Mouse (Mus musculus): ENCODE measurements at regions not wholly inside any gene's neighbourhood (a gene's known extent, or its start where the extent isn't known, plus 50 kb on each side); places are given as distances from the start of the nearest gene placed in this dataset. TPM values are rescaled to one million over a fixed set of nuclear protein-coding genes. Genes with fewer than 3 reads are reported as not detected.

- DNase-seq = peak; percentile 33
Observed at GRCm38 (mm10) chr7:115380989-115381610, 637.6 kb downstream of the Insc start.

DNA sequence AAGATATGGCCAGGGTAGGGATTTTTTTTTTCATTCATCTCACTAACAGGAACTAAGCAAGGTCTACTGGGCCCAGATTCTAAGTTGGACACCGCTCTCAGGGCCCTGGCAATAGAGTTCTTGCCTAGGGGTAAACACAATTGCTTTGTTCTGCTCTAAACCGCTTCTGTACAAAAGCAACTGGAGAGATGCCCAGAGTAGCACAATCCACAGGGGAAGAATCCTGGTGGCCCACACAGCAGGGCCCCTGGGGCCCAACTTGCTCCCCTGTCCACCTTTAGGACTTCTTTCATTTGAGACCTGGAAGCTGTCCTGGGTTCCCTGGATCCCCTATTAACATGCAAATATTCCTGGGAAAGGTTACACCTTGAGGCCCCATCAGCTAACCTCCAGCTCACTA lies 639.4 kb downstream of the Insc start:
- no peak for DNase-seq

- no peak for DNase-seq
Observed at GRCm38 (mm10) chr7:115388874-115389273, 645.4 kb downstream of the Insc start.

GRCm38 (mm10) chr7:115392520-115392919 lies 646.1 kb downstream of the Sox6 start:
- no peak for DNase-seq

GRCm38 (mm10) chr7:115398202-115398601 lies 640.4 kb downstream of the Sox6 start:
- DNase-seq = no peak

GRCm38 (mm10) chr7:115399461-115399860 lies 639.1 kb downstream of the Sox6 start:
- DNase-seq = no peak

DNA sequence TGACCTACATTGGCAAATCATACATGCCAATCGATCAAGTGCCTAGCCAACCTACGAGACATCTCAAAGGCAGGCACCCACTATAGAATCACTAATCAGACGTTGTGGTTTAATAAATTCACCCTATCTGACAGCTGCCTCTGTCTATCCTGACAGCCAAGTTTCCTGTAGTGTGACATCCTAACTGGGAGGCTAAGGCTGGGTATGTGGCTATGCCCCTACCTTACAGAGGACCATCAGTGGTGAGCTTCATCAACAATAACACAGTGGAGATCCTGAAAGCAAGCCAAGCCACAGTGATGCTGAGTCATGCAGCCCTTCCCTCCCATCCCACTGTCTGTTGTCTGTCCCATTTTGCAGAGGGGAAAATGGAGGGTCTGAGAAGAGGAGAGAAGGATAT lies 630.7 kb downstream of the Sox6 start:
- no peak for DNase-seq

GRCm38 (mm10) chr7:115408915-115409314 lies 629.7 kb downstream of the Sox6 start:
- DNase-seq = no peak

DNA sequence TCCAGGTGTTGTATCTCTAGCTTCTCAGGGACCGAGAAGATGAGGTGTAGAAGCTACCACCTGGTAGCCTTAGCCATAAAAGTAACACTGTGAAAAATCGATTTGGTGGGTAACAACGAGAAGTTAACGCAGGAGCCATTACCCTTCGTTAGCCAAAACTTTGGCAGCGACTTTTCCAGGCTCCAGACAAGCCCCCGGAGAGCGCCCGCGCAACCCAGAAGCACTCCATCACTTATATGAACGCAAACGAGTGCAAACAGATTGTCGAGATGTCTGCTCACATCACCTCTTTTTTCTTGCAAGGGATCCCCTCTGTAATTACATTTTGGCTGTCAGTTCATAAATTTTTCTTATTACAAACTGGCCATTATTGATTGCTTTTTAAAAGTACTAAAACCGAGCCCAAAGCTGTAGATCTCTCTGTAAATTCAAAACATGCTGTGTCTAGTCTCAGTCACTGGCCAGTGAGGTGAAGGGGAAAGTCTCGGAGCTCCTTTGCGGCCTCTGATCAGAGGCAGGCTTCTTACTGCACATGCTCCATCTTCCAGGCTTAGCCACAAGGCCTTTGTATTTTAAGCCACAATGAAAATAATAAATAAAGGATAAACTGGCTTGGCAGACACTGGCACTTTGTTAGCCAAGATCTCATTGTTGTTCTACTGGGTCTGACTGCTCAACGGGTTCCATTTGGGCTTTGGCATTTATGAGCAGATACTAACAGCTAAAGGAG lies 627.9 kb downstream of the Sox6 start:
- DNase-seq = no peak

DNA sequence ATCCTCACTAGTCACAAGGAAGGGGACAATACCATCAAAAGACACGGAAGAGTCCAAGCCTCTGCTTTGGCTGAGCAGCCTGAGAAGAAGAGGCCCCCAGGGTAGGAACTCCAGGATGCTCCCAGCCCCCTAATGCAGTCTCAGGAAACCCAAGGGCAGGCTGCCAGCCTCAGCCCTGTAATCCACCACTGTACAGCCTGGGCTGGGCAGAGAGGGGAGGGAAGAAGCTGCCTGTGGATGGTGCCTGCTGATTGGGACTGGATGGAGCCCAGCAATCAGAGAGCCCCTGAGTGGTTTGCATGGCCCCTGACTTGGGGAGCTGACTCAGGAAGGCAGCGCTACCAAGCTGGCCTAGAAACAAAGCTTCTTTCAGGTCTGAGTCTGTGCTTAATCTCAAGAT lies 627.1 kb downstream of the Sox6 start:
- DNase-seq = no peak

- no peak for DNase-seq
Observed at GRCm38 (mm10) chr7:115415147-115415561, 623.4 kb downstream of the Sox6 start.

Small RNAs in the stretch of these regions (microRNA-seq; reads per million reads assigned to microRNA genes)
- not detected for gene Gm27684

Data from adrenal gland, postnatal 10 days (tissue).